Mouse (Mus musculus): ENCODE measurements around the gene Pard6b.
A peak's percentile ranks its signal among the peaks of the same experiment; 100 is the strongest.

Pard6b gene

DNA sequence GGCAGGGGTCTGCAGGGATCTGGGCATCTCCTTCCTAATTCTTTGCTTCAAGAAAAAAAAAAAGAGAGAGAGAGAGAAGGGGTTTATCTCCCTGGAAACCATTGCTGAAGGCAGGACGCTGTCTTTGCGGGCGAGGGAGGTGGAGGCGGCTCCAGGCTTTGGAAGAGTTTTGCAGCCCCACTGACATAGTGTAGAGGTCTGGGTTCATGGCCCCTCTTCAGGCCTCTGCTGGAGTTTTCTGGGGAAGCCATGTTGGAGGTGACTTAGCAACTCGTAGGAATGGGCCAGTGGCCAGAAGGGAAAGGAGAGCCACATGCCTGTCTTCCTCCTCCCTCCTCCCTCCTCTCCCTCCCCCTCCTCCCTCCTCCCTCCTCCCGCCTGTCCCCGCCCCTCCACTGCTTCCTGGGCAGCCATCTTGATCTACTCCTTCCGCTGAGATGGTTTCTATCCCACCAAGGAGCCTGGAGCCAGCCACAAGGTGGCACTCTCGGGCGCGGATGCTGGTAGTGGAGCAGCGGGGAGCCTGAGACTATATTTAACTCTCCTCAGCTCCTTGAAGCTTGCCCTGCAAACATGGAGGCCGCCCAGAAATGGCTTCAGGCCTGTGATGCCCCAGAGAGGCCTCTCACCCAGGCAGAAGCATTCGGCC lies 47.5 kb downstream of the Pard6b start:
- peak; percentile 75 to 80 for DNase-seq (ENCODE audit: low spot score in 2 of 2)

DNA sequence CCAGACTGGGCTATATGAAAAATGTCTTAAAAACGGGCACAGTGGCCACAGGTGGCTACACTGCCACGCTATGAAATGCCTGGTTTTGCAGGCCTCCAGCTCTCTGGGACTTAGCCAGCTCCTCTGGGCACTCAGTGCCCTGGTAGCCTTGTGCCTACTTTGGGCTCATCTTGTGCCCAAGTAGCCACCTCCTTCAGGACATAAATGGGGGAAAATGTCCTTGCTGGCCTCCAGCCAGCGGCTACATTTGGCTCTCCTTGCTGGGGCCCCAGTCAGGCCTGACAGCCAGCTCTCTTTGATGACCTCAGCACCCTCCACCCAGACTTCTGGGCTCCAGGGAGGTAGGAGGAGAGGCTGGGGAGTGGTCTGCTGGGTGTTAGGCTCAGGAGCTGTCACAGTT lies 49.2 kb downstream of the Pard6b start:
- DNase-seq (ENCODE audit: low spot score in 2 of 2), result no peak

DNA sequence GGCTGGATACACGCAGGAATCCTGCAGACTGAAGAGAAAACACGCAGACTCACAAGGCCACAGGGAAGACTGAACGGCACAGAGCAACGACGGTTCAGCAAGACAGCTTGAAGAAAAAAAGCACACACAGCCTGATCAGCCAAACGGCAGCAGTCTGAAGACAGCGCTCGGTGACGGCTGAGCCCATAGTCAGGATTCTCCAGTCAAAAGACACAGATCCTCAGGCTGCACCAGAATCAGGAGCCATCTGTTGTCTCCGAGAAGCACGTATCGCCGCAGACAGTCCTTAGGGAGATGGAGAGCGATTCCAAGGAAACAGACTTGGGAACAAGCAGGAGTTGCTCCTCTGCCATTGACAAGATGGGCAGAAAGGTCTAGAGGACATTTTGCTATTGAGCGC lies 56.4 kb downstream of the Pard6b start:
- DNase-seq (ENCODE audit: low spot score in 2 of 2), result peak in 1 of 2 experiments; percentile 41

DNA sequence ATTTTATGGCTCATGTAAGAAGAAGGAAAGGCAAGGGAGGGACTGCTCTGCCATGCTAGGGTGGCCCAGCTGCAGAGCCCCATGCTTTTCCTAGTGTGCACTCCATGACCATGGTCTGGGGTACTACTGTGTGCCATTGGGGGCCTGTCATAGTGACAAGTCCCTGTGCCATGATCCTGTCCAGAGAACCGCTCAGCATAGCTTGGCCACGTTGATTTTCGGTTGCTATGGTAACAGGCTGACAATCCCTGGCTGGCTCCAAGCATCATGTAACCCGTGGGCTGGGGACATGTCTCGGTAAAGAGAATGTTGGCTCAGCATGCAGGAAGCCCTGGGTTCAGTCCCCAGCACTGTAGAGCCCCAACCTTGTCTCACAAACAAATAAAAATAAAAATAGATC lies 63.0 kb downstream of the Pard6b start:
- DNase-seq (ENCODE audit: low spot score in 2 of 2), result no peak

DNA sequence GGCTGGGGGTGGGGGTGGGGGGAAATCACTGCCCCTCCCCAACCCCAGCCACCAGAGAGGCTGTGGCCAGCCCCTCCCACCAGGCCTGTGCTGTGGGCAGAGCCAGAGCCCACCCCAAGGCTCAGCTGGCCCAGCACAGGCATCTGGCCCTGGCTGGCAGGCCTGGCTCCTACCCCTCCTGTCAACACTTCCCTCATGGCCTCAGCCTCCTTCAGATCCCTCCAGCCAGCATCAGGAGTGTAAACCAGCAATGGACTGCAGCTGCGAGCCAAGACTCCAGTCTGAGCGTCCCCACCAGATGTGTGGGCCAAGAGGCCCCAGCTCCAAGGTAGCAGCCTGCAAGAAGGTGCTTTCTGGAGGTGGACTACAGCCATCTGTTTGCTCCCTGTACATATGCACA lies 64.6 kb downstream of the Pard6b start:
- no peak for DNase-seq (ENCODE audit: low spot score in 2 of 2)

DNA sequence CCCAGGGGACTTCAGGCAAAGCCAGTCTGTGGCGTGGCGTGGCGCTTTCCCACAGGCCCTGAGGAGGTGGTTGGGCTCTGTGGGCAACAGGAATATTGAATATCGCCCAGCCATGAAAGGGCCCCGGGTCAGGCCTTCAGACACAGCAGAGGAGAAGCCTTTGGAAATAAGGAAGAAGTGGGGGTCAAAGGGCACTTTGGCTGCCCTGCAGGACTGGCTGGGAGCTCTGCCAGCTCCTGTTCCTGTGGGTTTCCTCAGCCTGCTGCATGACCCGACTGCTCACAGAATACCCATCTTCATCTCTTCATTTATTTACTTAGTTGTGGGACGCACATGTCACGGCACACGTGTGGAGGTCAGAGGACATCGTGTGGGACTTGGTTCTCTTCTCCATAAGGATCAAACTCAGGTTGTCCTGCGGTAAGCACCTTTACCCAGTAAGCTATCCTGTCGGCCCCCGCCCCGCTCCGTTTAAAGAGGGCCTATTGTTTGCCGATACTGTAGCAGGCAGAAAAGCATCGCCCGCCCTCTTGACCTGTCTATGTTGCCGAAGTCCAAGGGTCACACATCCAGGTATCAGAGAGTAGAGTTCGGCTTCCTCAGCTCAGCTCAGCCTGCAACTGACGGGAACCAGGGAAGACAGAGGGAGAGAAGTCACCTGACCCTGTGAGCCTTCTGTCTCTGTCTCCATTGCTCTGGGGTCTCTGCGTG lies 67.1 kb downstream of the Pard6b start:
- DNase-seq (ENCODE audit: low spot score in 2 of 2), result no peak

DNA sequence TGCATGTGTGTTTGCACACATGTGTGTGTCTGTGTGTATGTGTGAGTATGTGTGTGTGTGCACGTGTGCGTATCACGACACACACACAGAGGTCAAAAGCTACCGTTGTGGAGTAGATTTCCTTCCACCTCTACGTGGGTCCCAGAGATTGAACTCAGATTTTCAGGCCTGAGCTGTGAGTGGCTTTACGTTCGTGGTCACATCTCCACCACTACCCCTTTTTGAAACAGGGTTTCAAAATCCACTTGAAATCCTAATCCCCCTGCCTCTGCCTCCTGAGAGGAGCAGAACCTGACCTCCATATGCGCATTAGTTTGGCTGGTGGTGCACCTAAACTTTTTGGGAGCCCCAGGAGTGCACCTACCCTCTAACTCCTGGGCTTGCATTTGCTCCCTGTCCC lies 68.4 kb downstream of the Pard6b start:
- DNase-seq (ENCODE audit: low spot score in 2 of 2), result no peak

Data from right cerebral cortex, postnatal 36 days (tissue).